ENCODE assay signal across 12 mouse cellular contexts in genomic region chr2:165700252-165700908, GRCm38 (mm10).
DNase-seq lines count a peak whose midpoint lies in the region; ATAC-seq lines count a peak whose summit lies in the region.
"Had no signal": no experiment of that assay in that cellular context is flagged by ENCODE, and none has a peak within 500 bp of the region (broad histone marks: within the 10 kb centered on the region; RNA-seq: fewer than 3 reads in every experiment).

No protein-coding gene starts in this region.

- H3K9ac ChIP-seq in kidney, embryonic 14.5 days (ENCODE audit: low read depth, low read length), result no peak overlapping the region
- no peak overlapping the region for H3K9ac ChIP-seq in hindbrain, embryonic 12.5 days
- H3K9ac ChIP-seq in midbrain, embryonic 14.5 days (replicated peaks; ENCODE audit: low read length), result no peak overlapping the region
- H3K9ac ChIP-seq: forebrain, embryonic 12.5 days had no signal

- peak; percentile 24 for DNase-seq in kidney, postnatal 10 days
- peak; percentile 73 for DNase-seq in embryonic facial prominence, embryonic 10.5 days (ENCODE audit: low spot score)
- peak; percentile 44 for DNase-seq in midbrain, embryonic 14.5 days
- no peak for DNase-seq in heart, embryonic 10.5 days (ENCODE audit: low spot score)
- no peak for DNase-seq in lung, postnatal 25 days (ENCODE audit: low spot score)
- DNase-seq: cerebellum, postnatal 36 days; heart, adult 18-20 months; heart, postnatal 4 days; thymus, postnatal 4 days had no signal

- WGBS in kidney, embryonic 14.5 days, result 16% methylated on average over 19 of the region's 19 CpGs
- WGBS in embryonic facial prominence, embryonic 10.5 days, result 25% methylated on average over 19 of the region's 19 CpGs
- 12% methylated on average over 19 of the region's 19 CpGs for WGBS in hindbrain, embryonic 12.5 days
- 21% methylated on average over 19 of the region's 19 CpGs for WGBS in midbrain, embryonic 14.5 days
- 74% methylated on average over 19 of the region's 19 CpGs for WGBS in heart, embryonic 10.5 days

- peaks cover 4% of the 10 kb centered on the region; the same call in 1 of the 2 replicates for H3K4me1 ChIP-seq in kidney, embryonic 14.5 days (ENCODE audit: control insufficient read depth, insufficient read depth, low read length)
- H3K4me1 ChIP-seq in embryonic facial prominence, embryonic 10.5 days, result peaks cover 46% of the 10 kb centered on the region
- H3K4me1 ChIP-seq in hindbrain, embryonic 12.5 days, result peaks cover 28% of the 10 kb centered on the region
- 0 out of 2 replicates have a peak, but pooled peaks cover 8% of the 10 kb centered on the region for H3K4me1 ChIP-seq in midbrain, embryonic 14.5 days (ENCODE audit: control insufficient read depth, insufficient read depth, low read length)
- H3K4me1 ChIP-seq in heart, embryonic 10.5 days, result peaks cover 7% of the 10 kb centered on the region; the same call in 1 of the 2 replicates

- no peaks in the 10 kb centered on the region for H3K27me3 ChIP-seq in kidney, embryonic 14.5 days (ENCODE audit: control insufficient read depth, insufficient read depth, low read length)
- peaks cover 22% of the 10 kb centered on the region for H3K27me3 ChIP-seq in embryonic facial prominence, embryonic 10.5 days (replicated peaks; ENCODE audit: low read depth, poor library complexity, severe bottlenecking)
- H3K27me3 ChIP-seq in hindbrain, embryonic 12.5 days, result peaks cover 6% of the 10 kb centered on the region
- H3K27me3 ChIP-seq in midbrain, embryonic 14.5 days (ENCODE audit: control insufficient read depth, insufficient read depth, low read length), result no peaks in the 10 kb centered on the region
- H3K27me3 ChIP-seq in heart, embryonic 10.5 days (ENCODE audit: insufficient read depth, poor library complexity, severe bottlenecking), result peaks cover 28% of the 10 kb centered on the region

- H3K27ac ChIP-seq in kidney, embryonic 14.5 days (ENCODE audit: low read depth, low read length), result no peak overlapping the region
- H3K27ac ChIP-seq in embryonic facial prominence, embryonic 10.5 days (replicated peaks), result peak overlapping the region; percentile 70; the same call in 1 of the 2 replicates
- peak overlapping the region; percentile 55; the same call in 1 of the 2 replicates for H3K27ac ChIP-seq in hindbrain, embryonic 12.5 days
- no peak overlapping the region for H3K27ac ChIP-seq in midbrain, embryonic 14.5 days (replicated peaks; ENCODE audit: low read depth, low read length)
- no peak overlapping the region for H3K27ac ChIP-seq in heart, embryonic 10.5 days
- H3K27ac ChIP-seq: forebrain, embryonic 12.5 days had no signal

- H3K9me3 ChIP-seq in kidney, embryonic 14.5 days (ENCODE audit: control insufficient read depth, low read length), result no peaks in the 10 kb centered on the region
- no peaks in the 10 kb centered on the region for H3K9me3 ChIP-seq in embryonic facial prominence, embryonic 10.5 days
- no peaks in the 10 kb centered on the region for H3K9me3 ChIP-seq in hindbrain, embryonic 12.5 days (replicated peaks)
- no peaks in the 10 kb centered on the region for H3K9me3 ChIP-seq in midbrain, embryonic 14.5 days (ENCODE audit: control insufficient read depth, low read length)
- no peaks in the 10 kb centered on the region for H3K9me3 ChIP-seq in heart, embryonic 10.5 days
- H3K9me3 ChIP-seq: forebrain, embryonic 12.5 days had no signal

- ATAC-seq in kidney, embryonic 14.5 days (ENCODE audit: low FRiP score, low TSS enrichment), result no peak
- peak; percentile 75 for ATAC-seq in hindbrain, embryonic 12.5 days (ENCODE audit: low FRiP score)
- no peak for ATAC-seq in midbrain, embryonic 14.5 days (ENCODE audit: low FRiP score, low TSS enrichment)

- no peak overlapping the region for H3K4me2 ChIP-seq in kidney, embryonic 14.5 days (replicated peaks; ENCODE audit: low read depth, low read length)
- 0 out of 2 replicates have a peak overlapping the region, but pooled peaks have one; percentile 17 for H3K4me2 ChIP-seq in hindbrain, embryonic 12.5 days (replicated peaks)
- H3K4me2 ChIP-seq in midbrain, embryonic 14.5 days (ENCODE audit: low read length), result no peak overlapping the region
- H3K4me2 ChIP-seq: forebrain, embryonic 12.5 days had no signal

- H3K36me3 ChIP-seq in kidney, embryonic 14.5 days (ENCODE audit: control insufficient read depth, insufficient read depth, low read length), result no peaks in the 10 kb centered on the region
- 0 out of 2 replicates have a peak, but pooled peaks cover 4% of the 10 kb centered on the region for H3K36me3 ChIP-seq in embryonic facial prominence, embryonic 10.5 days (replicated peaks)
- H3K36me3 ChIP-seq in hindbrain, embryonic 12.5 days, result no peaks in the 10 kb centered on the region
- no peaks in the 10 kb centered on the region for H3K36me3 ChIP-seq in midbrain, embryonic 14.5 days (ENCODE audit: control insufficient read depth, insufficient read depth, low read length)
- no peaks in the 10 kb centered on the region for H3K36me3 ChIP-seq in heart, embryonic 10.5 days
- H3K36me3 ChIP-seq: forebrain, embryonic 12.5 days had no signal

- H3K4me3 ChIP-seq in kidney, embryonic 14.5 days (ENCODE audit: low read length), result no peak overlapping the region
- 0 out of 2 replicates have a peak overlapping the region, but pooled peaks have one; percentile 0 for H3K4me3 ChIP-seq in embryonic facial prominence, embryonic 10.5 days
- H3K4me3 ChIP-seq in hindbrain, embryonic 12.5 days, result no peak overlapping the region
- H3K4me3 ChIP-seq in midbrain, embryonic 14.5 days (replicated peaks; ENCODE audit: low read depth, low read length), result no peak overlapping the region
- H3K4me3 ChIP-seq in heart, embryonic 10.5 days, result no peak overlapping the region
- H3K4me3 ChIP-seq: forebrain, embryonic 12.5 days had no signal

Comparison
In these comparisons a context has a peak if more than half of its experiments do, and no peak if none do; other contexts are left out.
1. DNase-seq: peak in kidney, postnatal 10 days (single experiment), embryonic facial prominence, embryonic 10.5 days (single experiment) and midbrain, embryonic 14.5 days (single experiment); none in heart, embryonic 10.5 days (single experiment) and lung, postnatal 25 days (single experiment).
2. H3K27ac ChIP-seq: peak in embryonic facial prominence, embryonic 10.5 days (single experiment) and hindbrain, embryonic 12.5 days (single experiment); none in kidney, embryonic 14.5 days (single experiment), midbrain, embryonic 14.5 days (single experiment) and heart, embryonic 10.5 days (single experiment).